Mouse (Mus musculus) kidney, adult 11 months (tissue): ENCODE measurements around the gene Tmem141.

Experiments used
- DNase-seq: peaks from one replicate; pipeline ENCODE4 v3.0.0; 2022

Tmem141 gene

GRCm38 (mm10) chr2:25607761-25608622 lies 13.8 kb downstream of the Tmem141 start, which contains the start of gene Rabl6:
TSS of gene Rabl6 (minus strand) at chr2:25608521.
- DNase-seq, result peak; percentile 85

- DNase-seq, result no peak
Observed at GRCm38 (mm10) chr2:25602526-25602925, 19.3 kb downstream of the Tmem141 start.

- DNase-seq, result no peak
Observed at GRCm38 (mm10) chr2:25600037-25600436, 21.8 kb downstream of the Tmem141 start.

- no peak for DNase-seq
Observed at GRCm38 (mm10) chr2:25598749-25599148, 23.1 kb downstream of the Tmem141 start.

DNA sequence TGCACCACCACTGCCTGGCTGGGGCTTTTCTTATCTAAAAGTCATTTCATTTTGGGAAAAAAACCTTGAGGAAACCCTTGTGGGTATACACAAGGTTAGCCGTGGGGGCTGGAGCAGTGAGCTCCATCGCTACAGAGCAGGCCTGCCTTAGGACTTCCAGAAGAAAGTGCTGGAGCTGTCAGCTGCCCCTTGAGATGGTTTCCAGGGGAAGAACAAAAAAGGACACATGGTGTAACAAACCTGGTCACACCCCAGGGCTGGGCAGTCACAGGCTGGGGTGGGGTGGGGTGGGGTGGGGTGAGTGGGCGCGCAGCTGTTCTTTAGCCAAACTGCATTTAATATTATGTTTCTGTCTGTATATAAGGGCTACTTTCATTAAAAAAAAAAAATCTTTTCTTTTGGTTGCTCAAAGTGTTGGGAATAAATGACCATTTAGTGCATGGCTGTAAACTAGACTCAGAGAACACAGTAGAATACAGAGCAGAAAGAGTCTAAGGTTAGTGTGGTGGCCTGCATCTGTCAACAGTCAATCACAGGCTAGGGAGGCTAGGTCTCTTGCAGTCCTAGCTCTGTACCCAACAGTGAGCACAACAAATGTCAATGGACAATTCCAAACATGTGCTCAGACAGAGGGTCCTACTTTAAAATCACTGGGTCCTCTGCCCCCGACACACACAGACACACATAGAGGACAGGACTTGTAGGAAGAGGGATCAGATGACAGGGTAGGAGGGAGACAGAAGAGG lies 24.9 kb downstream of the Tmem141 start:
- no peak for DNase-seq

- no peak for DNase-seq
Observed at GRCm38 (mm10) chr2:25591863-25592262, 29.9 kb downstream of the Tmem141 start.

- DNase-seq, result no peak
Observed at GRCm38 (mm10) chr2:25588227-25588907, 33.4 kb downstream of the Tmem141 start.

DNA sequence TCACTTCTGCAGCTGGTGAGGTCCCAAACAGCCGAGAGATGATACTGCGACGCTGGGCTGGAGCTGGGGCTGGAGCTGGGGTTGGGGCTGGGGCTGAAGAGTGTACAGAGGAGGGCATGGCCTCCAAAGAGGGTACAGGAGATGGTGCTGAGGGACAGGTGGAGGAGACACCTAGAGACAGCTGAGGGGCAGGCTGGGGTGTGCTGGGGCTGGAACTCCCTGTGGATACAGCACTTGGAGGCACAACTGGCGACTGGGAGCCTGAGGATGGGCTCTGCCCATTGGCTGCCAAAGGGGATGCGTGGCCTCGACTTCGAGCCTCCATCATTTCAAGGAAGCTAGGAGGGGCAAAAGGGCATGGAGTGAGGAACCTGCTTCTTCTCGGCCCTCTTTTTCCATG lies 34.5 kb downstream of the Tmem141 start:
- DNase-seq, result no peak

DNA sequence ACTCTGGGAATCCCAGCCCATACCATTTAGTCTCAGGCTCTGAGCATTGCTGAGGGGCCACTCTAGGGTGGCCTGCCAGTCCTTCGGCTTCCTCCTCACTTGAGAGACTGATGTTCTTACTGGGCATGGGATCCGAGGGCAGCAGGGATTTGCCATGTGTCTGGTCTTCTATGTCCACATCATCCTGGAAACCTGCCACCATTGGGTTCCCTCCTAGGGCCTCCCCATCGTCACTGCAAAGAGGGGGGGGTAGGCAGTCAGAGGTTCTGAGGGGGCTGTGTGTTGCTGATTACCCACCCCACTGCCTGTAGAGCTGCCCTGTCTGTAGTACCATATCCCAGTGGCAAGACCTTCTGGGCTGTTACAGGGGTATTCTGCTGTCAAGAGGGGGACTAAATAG lies 36.2 kb downstream of the Tmem141 start:
- DNase-seq, result no peak

- no peak for DNase-seq
Observed at GRCm38 (mm10) chr2:25584856-25585255, 36.9 kb downstream of the Tmem141 start.

DNA sequence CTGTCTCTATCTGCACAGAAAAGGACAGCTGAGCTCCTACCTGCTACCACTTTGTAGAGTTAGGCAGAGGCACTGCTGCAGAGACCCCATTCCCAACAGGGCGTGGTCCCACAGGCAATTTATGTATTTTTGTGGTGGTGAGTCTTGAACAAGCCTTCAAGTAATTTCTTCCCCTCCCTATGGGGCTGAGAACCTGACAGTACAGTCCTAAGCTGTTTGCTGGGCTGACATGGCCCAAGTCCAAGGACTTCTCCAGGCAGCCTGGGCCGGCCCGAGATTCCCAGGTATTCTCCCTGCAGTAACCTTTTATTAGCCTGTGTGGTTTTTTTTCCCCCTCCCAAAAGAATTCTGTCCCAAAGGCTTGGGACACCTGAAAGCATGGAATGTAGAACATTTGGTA lies 37.7 kb downstream of the Tmem141 start:
- DNase-seq, result no peak

DNA sequence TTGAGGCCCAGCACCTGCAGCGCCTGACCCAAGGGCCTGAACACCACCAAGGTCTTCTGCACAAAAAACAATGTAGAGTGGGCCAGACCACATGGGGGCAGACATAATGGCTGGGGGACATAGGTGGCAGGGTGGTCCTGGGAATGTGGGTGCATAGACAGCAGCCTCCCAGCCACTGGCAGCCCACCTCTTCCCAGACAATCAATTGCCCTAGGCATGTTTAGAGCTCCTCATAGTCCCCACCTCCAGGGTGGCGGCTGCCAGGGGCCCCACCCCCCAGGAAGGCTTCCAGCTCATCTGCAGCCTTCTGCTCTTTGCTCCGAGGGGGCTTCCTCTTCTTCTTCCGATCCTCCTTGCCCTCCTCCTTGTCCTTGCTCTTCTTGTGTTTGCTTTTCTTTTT lies 38.2 kb downstream of the Tmem141 start:
- no peak for DNase-seq

- DNase-seq, result no peak
Observed at GRCm38 (mm10) chr2:25583120-25583481, 38.7 kb downstream of the Tmem141 start.

DNA sequence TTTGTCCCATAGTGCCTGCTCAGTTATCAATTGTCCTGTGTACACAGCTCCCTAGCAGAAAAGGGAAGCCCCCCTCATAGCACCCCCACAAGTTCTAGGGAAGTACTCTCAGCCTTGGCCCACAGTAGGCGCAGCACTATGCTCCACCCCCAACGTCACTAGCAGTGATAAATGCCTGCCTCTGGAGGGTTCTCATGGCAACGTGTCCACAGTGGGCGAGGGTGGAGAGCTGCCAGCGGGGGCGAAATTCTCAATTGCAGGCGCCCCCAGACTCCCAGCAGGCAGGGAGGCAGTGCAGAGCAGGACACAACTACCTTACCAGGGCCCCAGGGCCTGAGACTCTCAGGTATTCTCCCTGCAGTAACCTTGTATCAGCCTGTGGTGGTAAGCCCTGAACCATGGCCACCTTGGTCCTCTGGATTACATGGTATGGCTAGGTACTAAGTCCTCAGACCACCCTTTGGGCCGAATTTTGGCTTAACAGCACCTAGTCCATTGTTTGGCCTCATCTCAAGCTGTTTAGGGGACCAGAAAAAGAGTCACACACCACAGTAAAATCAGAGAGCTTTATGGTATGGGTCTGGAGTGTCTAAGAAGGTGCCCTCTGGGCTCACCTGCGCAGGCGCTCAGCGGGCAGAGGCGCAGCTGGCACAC lies 39.2 kb downstream of the Tmem141 start:
- DNase-seq, result no peak

DNA sequence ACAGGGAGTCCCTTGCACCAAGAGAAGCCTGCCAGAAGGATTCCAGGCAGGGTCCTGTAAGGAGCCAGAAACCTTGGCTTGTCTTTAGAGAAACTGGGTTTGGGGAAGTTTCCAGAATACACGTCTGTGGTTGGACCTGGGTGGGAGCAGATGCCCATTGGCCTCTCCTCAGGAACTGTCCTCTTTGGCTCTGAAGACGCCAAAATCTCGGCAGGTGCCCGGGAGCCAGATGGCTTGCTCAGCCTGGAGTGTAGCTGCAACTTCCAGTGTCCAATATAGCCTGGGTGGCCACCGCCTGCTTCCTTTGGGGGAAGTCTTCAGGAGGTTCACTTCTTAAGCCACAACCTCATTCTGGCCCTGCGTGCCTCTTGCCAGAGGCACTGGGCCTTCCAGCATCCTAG lies 39.9 kb downstream of the Tmem141 start:
- no peak for DNase-seq

DNA sequence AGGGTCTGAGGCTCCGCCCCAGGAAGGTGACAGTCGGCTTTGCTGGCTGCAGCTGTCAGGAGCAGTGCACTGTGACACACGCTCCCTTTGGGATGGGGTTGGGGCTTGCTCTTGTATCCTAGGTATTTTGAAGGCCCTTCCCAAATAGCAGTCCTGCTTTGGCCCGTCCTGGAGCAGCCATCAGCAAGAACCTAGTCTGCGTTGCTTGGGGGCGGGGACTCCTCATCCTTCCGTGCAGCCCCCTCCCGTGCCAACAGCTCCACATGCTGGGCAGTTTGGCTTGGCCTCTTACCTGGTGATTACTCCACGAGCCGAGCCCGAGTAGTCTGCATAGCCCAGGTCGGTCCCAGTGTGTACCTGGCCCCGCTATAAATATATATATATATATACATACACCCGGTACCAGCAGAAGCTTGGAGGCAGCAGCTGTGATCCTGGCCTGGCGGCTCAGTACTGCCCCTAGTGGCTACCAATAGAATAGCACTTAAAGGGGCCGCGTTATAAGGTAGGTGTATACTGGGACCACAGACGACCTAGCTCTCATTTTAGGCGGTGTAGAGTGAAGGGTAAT lies 40.4 kb downstream of the Tmem141 start, which contains the start of gene Ajm1:
TSS of gene Ajm1 (minus strand) at position 464 of the 571 bp plus-strand sequence.
- DNase-seq, result no peak

DNA sequence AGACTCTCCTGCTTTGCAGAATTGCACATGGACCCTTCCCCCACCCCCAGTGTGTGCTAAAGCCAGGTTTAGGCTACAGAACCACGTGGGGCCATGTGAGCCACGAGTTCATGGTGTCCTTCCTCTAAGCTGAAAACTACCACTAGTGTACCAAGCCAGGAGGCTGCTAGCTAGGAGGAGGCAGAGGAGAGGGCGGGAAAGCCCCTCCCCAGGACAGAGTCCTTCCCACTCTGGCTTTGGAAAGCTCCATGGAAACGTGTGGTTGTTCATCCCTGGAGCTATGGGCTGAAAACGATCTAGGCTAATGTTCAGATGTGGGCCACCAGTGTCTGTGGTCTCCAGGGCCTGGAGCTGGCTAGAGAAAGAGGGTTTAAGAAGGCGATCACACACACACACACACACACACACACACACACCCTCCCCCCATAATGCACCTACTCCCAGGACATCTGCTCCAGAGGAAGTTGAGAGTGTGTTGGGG lies 41.1 kb downstream of the Tmem141 start:
- DNase-seq, result no peak

DNA sequence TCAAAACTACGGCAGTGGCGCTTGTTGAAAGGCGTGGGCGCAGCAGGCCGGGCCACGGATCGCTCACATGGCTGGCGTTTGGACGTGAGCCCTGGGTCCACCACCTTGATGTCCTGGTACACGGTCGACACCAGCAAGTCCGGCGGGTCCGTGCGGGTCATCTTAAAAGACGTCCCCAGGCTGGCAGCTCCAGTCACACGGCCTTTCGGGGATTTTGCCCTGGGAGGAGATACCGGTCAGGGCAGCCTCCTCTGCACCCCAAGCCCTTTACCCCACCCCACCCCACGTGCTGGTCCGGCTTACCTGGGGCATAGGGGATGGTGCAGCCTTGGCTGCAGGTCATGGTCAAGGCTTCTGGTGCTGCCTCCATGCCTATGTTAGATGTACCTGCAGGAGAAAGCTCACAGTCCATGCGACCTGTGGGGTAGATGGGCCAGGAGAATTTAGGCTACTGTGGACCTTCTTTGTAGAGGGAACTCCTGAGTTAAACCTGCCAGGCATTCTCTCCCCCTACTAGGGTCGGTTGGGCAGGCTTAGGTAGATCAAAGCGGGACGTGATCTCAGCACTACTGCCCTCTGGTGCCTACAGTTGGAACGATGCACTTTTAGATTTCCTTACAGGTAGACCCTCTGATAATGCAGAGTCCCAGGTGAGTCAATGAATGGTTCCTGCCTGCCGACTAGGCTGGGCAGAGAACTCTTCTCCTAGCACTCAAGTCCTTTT lies 41.9 kb downstream of the Tmem141 start:
- DNase-seq, result no peak

- no peak for DNase-seq
Observed at GRCm38 (mm10) chr2:25578796-25579736, 42.7 kb downstream of the Tmem141 start.
